Mouse (Mus musculus) frontal cortex, postnatal 36 days (tissue): ENCODE results near the gene Ica1.
A peak's percentile ranks its signal among the peaks of the same experiment; 100 is the strongest.

Experiments
- DNase-seq, 2 experiments: peaks; one replicate each; pipeline ENCODE4 v3.0.0; 2022; ENCODE audit warnings: low spot score in 2 of 2

Ica1 gene

GRCm38 (mm10) chr6:8691199-8691975 lies 86.9 kb downstream of the Ica1 start:
- no peak for DNase-seq

- DNase-seq: no peak
These were observed 87.8 kb downstream of the Ica1 start for GRCm38 (mm10) chr6:8690441-8690840.

- peak; percentile 22 to 56 for DNase-seq
These were observed 91.4 kb downstream of the Ica1 start for GRCm38 (mm10) chr6:8686678-8687580.

- DNase-seq: peak; percentile 48 to 78
These were observed 94.9 kb downstream of the Ica1 start for GRCm38 (mm10) chr6:8683379-8683778.

GRCm38 (mm10) chr6:8680931-8681330 lies 97.4 kb downstream of the Ica1 start:
- DNase-seq: no peak

- no peak for DNase-seq
These were observed 105.3 kb downstream of the Ica1 start for GRCm38 (mm10) chr6:8673013-8673412.

GRCm38 (mm10) chr6:8669343-8669742 lies 108.9 kb downstream of the Ica1 start:
- DNase-seq: no peak

- no peak for DNase-seq
These were observed 110.1 kb downstream of the Ica1 start for GRCm38 (mm10) chr6:8668013-8668811.

- DNase-seq: no peak
These were observed 112.5 kb downstream of the Ica1 start for GRCm38 (mm10) chr6:8665786-8666185.

- no peak for DNase-seq
These were observed 113.3 kb downstream of the Ica1 start for GRCm38 (mm10) chr6:8664956-8665355.

- no peak for DNase-seq
These were observed 115.1 kb downstream of the Ica1 start for GRCm38 (mm10) chr6:8663092-8663740.

- DNase-seq: no peak
These were observed 116.9 kb downstream of the Ica1 start for GRCm38 (mm10) chr6:8661404-8661803.

- no peak for DNase-seq
These were observed 118.2 kb downstream of the Ica1 start for GRCm38 (mm10) chr6:8660076-8660475.

GRCm38 (mm10) chr6:8659194-8659959 lies 118.9 kb downstream of the Ica1 start:
- no peak for DNase-seq

- no peak for DNase-seq
These were observed 119.9 kb downstream of the Ica1 start for GRCm38 (mm10) chr6:8658431-8658830.

GRCm38 (mm10) chr6:8657459-8657858 lies 120.8 kb downstream of the Ica1 start:
- no peak for DNase-seq

- no peak for DNase-seq
These were observed 122.8 kb downstream of the Ica1 start for GRCm38 (mm10) chr6:8655454-8655853.

- DNase-seq: no peak
These were observed 127.9 kb downstream of the Ica1 start for GRCm38 (mm10) chr6:8650413-8650812.

GRCm38 (mm10) chr6:8649295-8649865 lies 128.9 kb downstream of the Ica1 start:
- DNase-seq: no peak

- no peak for DNase-seq
These were observed 129.9 kb downstream of the Ica1 start for GRCm38 (mm10) chr6:8648185-8648901.
